Mouse (Mus musculus) layer of hippocampus, adult 11-12 months (tissue): Measurements from ENCODE around the gene Mill1.
A peak's percentile ranks its signal among the peaks of the same experiment; 100 is the strongest.
"Not testable (repeated sequence)": the region's sequence is repeated elsewhere in the genome, so short reads cannot be mapped to it uniquely, and the experiment has no call there.

Experiments
- DNase-seq: peaks from one replicate; pipeline ENCODE4 v3.0.0; 2022; ENCODE audit warnings: low spot score

The Mill1 gene

GRCm38 (mm10) chr7:18245047-18245446 is at the start of gene Mill1:
Gene Mill1, plus strand, starts transcription at chr7:18245347.
- no peak for DNase-seq

GRCm38 (mm10) chr7:18210938-18211337 is 34.2 kb upstream of the Mill1 start:
- DNase-seq = peak; percentile 15

GRCm38 (mm10) chr7:18214699-18215098 is 30.4 kb upstream of the Mill1 start:
- DNase-seq = no peak

GRCm38 (mm10) chr7:18238561-18238960 is 6.6 kb upstream of the Mill1 start:
- no peak for DNase-seq

- DNase-seq = no peak
Observed at GRCm38 (mm10) chr7:18241217-18241616, 3.9 kb upstream of the Mill1 start.

- DNase-seq = not testable (repeated sequence)
Observed at GRCm38 (mm10) chr7:18243959-18244573, 1.1 kb upstream of the Mill1 start.

GRCm38 (mm10) chr7:18260219-18260618 is 15.1 kb downstream of the Mill1 start:
- no peak for DNase-seq

GRCm38 (mm10) chr7:18265089-18265488 is 19.9 kb downstream of the Mill1 start:
- no peak for DNase-seq
